Comparison of ENCODE assay signal across 13 mouse cellular contexts in genomic region chr12:17202492-17203322, GRCm38 (mm10). TPM values are rescaled to one million over a fixed set of nuclear protein-coding genes. Genes with fewer than 3 reads are reported as not detected.
DNase-seq lines count a peak whose midpoint lies in the region; ATAC-seq and TF ChIP-seq lines count a peak whose summit lies in the region.
"Had no signal": no experiment of that assay in that cellular context is flagged by ENCODE, and none has a peak within 500 bp of the region (broad histone marks: within the 10 kb centered on the region; RNA-seq: fewer than 3 reads in every experiment).

No protein-coding gene starts in this region.

- no peaks in the 10 kb centered on the region for H3K36me3 ChIP-seq in forebrain, embryonic 11.5 days (ENCODE audit: control insufficient read depth, insufficient read depth, low read length)
- H3K36me3 ChIP-seq in forebrain, embryonic 14.5 days (ENCODE audit: control insufficient read depth, insufficient read depth, low read length): no peaks in the 10 kb centered on the region
- H3K36me3 ChIP-seq in neural tube, embryonic 13.5 days: no peaks in the 10 kb centered on the region
- no peaks in the 10 kb centered on the region for H3K36me3 ChIP-seq in limb, embryonic 13.5 days
- H3K36me3 ChIP-seq: intestine, embryonic 15.5 days; liver, embryonic 15.5 days had no signal

- no peak overlapping the region for H3K4me3 ChIP-seq in forebrain, embryonic 11.5 days (ENCODE audit: low read depth, low read length)
- no peak overlapping the region for H3K4me3 ChIP-seq in forebrain, embryonic 14.5 days (ENCODE audit: low read depth, low read length)
- no peak overlapping the region for H3K4me3 ChIP-seq in neural tube, embryonic 13.5 days
- H3K4me3 ChIP-seq in limb, embryonic 13.5 days: no peak overlapping the region
- H3K4me3 ChIP-seq in left cerebral cortex, adult 2 months: no peak overlapping the region
- H3K4me3 ChIP-seq: intestine, embryonic 15.5 days; liver, embryonic 15.5 days had no signal

- peak; percentile 61 for DNase-seq in forebrain, embryonic 11.5 days (ENCODE audit: low spot score)
- no peak for DNase-seq in forebrain, embryonic 14.5 days (ENCODE audit: low spot score)
- no peak for DNase-seq in neural tube, embryonic 10.5 days (ENCODE audit: extremely low spot score, low spot score)
- no peak for DNase-seq in right cerebral cortex, postnatal 25 days
- DNase-seq in left cerebral cortex, adult 2 months (ENCODE audit: extremely low spot score in 1 of 2, low spot score in 2 of 2): no peak
- DNase-seq in thymus, postnatal 25 days: no peak
- DNase-seq: adrenal gland, postnatal 25 days; cerebellum, adult 11 months had no signal

- 40% methylated on average over 13 of the region's 13 CpGs for WGBS in forebrain, embryonic 11.5 days
- whole genome bisulfite sequencing in forebrain, embryonic 14.5 days: 30% methylated on average over 13 of the region's 13 CpGs
- 28% methylated on average over 13 of the region's 13 CpGs for whole genome bisulfite sequencing in neural tube, embryonic 13.5 days
- WGBS in limb, embryonic 13.5 days: 40% methylated on average over 13 of the region's 13 CpGs

- H3K27me3 ChIP-seq in forebrain, embryonic 11.5 days (ENCODE audit: control insufficient read depth, insufficient read depth, low read length): no peaks in the 10 kb centered on the region
- H3K27me3 ChIP-seq in forebrain, embryonic 14.5 days (replicated peaks; ENCODE audit: control insufficient read depth, insufficient read depth, low read length): no peaks in the 10 kb centered on the region
- no peaks in the 10 kb centered on the region; the same call in 1 of the 2 replicates for H3K27me3 ChIP-seq in neural tube, embryonic 13.5 days
- H3K27me3 ChIP-seq in limb, embryonic 13.5 days: no peaks in the 10 kb centered on the region
- H3K27me3 ChIP-seq: intestine, embryonic 15.5 days; liver, embryonic 15.5 days had no signal

- TF ChIP-seq CTCF in left cerebral cortex, adult 2 months (IDR thresholded peaks at IDR 0.05): no peak

- no peak overlapping the region for H3K27ac ChIP-seq in forebrain, embryonic 11.5 days (ENCODE audit: low read depth, low read length)
- no peak overlapping the region for H3K27ac ChIP-seq in forebrain, embryonic 14.5 days (ENCODE audit: low read depth, low read length)
- no peak overlapping the region for H3K27ac ChIP-seq in neural tube, embryonic 13.5 days (replicated peaks)
- H3K27ac ChIP-seq in limb, embryonic 13.5 days: no peak overlapping the region
- no peak overlapping the region for H3K27ac ChIP-seq in left cerebral cortex, adult 2 months
- H3K27ac ChIP-seq: intestine, embryonic 15.5 days; liver, embryonic 15.5 days had no signal

- peak; percentile 60 for ATAC-seq in forebrain, embryonic 11.5 days (replicated peaks; ENCODE audit: low FRiP score)
- no peak for ATAC-seq in forebrain, embryonic 14.5 days
- ATAC-seq in neural tube, embryonic 13.5 days (ENCODE audit: low read depth): peak; percentile 50
- ATAC-seq in limb, embryonic 13.5 days (ENCODE audit: low FRiP score, low read depth): peak; percentile 32; the same call in 1 of the 2 replicates
- ATAC-seq: intestine, embryonic 15.5 days had no signal

- H3K9ac ChIP-seq in forebrain, embryonic 11.5 days (ENCODE audit: low read length): no peak overlapping the region
- H3K9ac ChIP-seq in forebrain, embryonic 14.5 days (ENCODE audit: low read length): no peak overlapping the region
- no peak overlapping the region for H3K9ac ChIP-seq in neural tube, embryonic 13.5 days
- no peak overlapping the region for H3K9ac ChIP-seq in limb, embryonic 13.5 days
- H3K9ac ChIP-seq: intestine, embryonic 15.5 days; liver, embryonic 15.5 days had no signal

- no peak overlapping the region for H3K4me2 ChIP-seq in forebrain, embryonic 11.5 days (ENCODE audit: low read depth, low read length, severe bottlenecking)
- no peak overlapping the region for H3K4me2 ChIP-seq in forebrain, embryonic 14.5 days (ENCODE audit: low read length)
- H3K4me2 ChIP-seq in neural tube, embryonic 13.5 days: peak overlapping the region; percentile 20
- H3K4me2 ChIP-seq in limb, embryonic 13.5 days (replicated peaks): 0 out of 2 replicates have a peak overlapping the region, but pooled peaks have one; percentile 3
- H3K4me2 ChIP-seq: intestine, embryonic 15.5 days; liver, embryonic 15.5 days had no signal

- no peaks in the 10 kb centered on the region for H3K4me1 ChIP-seq in forebrain, embryonic 11.5 days (replicated peaks; ENCODE audit: control insufficient read depth, insufficient read depth, low read length)
- H3K4me1 ChIP-seq in forebrain, embryonic 14.5 days (ENCODE audit: control insufficient read depth, insufficient read depth, low read length): no peaks in the 10 kb centered on the region
- 0 out of 2 replicates have a peak, but pooled peaks cover 7% of the 10 kb centered on the region for H3K4me1 ChIP-seq in neural tube, embryonic 13.5 days (replicated peaks)
- peaks cover 7% of the 10 kb centered on the region; the same call in 1 of the 2 replicates for H3K4me1 ChIP-seq in limb, embryonic 13.5 days
- H3K4me1 ChIP-seq: intestine, embryonic 15.5 days; liver, embryonic 15.5 days had no signal

- intact Hi-C loops in left cerebral cortex, adult 2 months (cut with DNase I): no loop called here

- no peaks in the 10 kb centered on the region for H3K9me3 ChIP-seq in forebrain, embryonic 11.5 days (ENCODE audit: control insufficient read depth, low read length)
- H3K9me3 ChIP-seq in forebrain, embryonic 14.5 days (replicated peaks; ENCODE audit: control insufficient read depth, low read length): no peaks in the 10 kb centered on the region
- no peaks in the 10 kb centered on the region for H3K9me3 ChIP-seq in neural tube, embryonic 13.5 days
- no peaks in the 10 kb centered on the region for H3K9me3 ChIP-seq in limb, embryonic 13.5 days
- H3K9me3 ChIP-seq: intestine, embryonic 15.5 days; liver, embryonic 15.5 days had no signal

RNA-seq across cellular contexts. Expression of gene Kcnf1, which starts 26.0 kb away (rescaled TPM):
- polyA plus RNA-seq in forebrain, embryonic 11.5 days (2014; fragmentation: Nextera tagmentation; extraction: Ambion mirVana): 0.80 and 0.84 TPM in 2 replicates
- 1.9 and 2.6 TPM in 2 replicates for polyA plus RNA-seq in forebrain, embryonic 14.5 days (2014; fragmentation: Nextera tagmentation; extraction: Ambion mirVana)
- polyA plus RNA-seq in neural tube, embryonic 13.5 days (2015; fragmentation: Nextera tagmentation; extraction: Ambion mirVana): 1.4 and 1.8 TPM in 2 replicates
- 0.63 and 0.80 TPM in 2 replicates for polyA plus RNA-seq in limb, embryonic 13.5 days (2015; fragmentation: Nextera tagmentation; extraction: Ambion mirVana)
- 100 to 1,000 TPM; 115 to 117 TPM for total RNA-seq in left cerebral cortex, adult 2 months (2021)
- total RNA-seq: common myeloid progenitor, adult 5-6 weeks had no signal

Comparison
In these comparisons a context has a peak if more than half of its experiments do, and no peak if none do; other contexts are left out.
1. H3K4me2 ChIP-seq: peak in neural tube, embryonic 13.5 days (single experiment) and limb, embryonic 13.5 days (single experiment); none in forebrain, embryonic 11.5 days (single experiment) and forebrain, embryonic 14.5 days (single experiment).